Mouse (Mus musculus): ENCODE data around the gene Ppfia3.

DNA sequence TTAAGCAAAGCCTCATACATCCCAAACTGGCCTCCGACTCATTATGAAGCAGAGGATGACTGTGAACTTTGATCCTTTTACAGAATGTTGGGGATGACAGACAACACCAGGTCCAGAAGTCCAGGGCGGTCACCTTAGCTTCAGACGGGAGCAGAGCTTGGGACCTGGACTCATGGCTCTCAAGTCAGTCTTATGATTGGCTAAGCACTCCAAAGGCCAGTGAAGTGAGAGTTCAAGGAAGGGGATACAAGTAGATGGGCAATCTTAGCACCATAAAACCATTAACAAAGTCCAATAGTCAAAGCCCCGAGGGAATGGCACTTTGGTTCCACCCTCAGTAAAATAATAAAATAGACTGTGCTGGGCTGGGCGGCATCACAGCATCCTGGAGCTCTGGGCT, 43.8 kb downstream of the Ppfia3 start:
- TF ChIP-seq POLR2A (IDR thresholded peaks at IDR 0.05; ENCODE audit: insufficient read depth, low read depth, low read length) (no peak), CTCF (IDR thresholded peaks at IDR 0.05) (no peak)
